Mouse (Mus musculus) left cerebral cortex, adult 8-10 months (tissue): ENCODE measurements around the gene Serhl. TPM values are rescaled to one million over a fixed set of nuclear protein-coding genes. Genes with fewer than 3 reads are reported as not detected.
A peak's percentile ranks its signal among the peaks of the same experiment; 100 is the strongest.
"Not testable (repeated sequence)": the region's sequence is repeated elsewhere in the genome, so short reads cannot be mapped to it uniquely, and the experiment has no call there.

Experiments used
- DNase-seq, 2 experiments: peaks; one replicate each; pipeline ENCODE4 v3.0.0; 2022; ENCODE audit warnings: low spot score in 2 of 2
- total RNA-seq, 4 experiments: library from RNA; stranded (reverse); gene quantifications; 2 replicates each; pipeline ENCODE4 v1.2.4; 2022

Serhl gene
- total RNA-seq, 4 experiments from 2014 or later, result 8.6 to 12.4 (median 10.0) TPM

DNA sequence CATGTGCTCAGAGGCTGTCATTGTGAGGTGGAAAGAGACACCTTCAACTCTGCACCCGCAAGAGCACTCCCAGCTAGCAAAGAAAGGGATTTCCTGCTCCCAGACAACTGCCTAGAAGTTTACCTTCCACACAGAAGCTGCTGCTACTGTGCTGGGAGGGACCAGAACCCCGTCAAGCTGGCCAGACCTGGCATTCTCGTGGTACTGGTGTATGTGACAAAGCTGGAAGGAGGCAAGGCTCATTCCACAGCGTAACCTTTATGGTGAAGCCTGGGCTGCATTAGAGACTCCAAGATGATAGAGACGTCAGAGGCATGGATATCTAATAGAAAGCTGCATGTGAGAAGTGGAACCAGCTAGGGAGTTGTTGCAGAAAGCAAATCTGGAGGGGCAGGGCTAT, 35.3 kb downstream of the Serhl start:
- DNase-seq, result no peak

- DNase-seq, result no peak
Observed at GRCm38 (mm10) chr15:83126582-83126981, 37.3 kb downstream of the Serhl start.

- not testable (repeated sequence) for DNase-seq
Observed at GRCm38 (mm10) chr15:83127037-83127436, 37.7 kb downstream of the Serhl start.

DNA sequence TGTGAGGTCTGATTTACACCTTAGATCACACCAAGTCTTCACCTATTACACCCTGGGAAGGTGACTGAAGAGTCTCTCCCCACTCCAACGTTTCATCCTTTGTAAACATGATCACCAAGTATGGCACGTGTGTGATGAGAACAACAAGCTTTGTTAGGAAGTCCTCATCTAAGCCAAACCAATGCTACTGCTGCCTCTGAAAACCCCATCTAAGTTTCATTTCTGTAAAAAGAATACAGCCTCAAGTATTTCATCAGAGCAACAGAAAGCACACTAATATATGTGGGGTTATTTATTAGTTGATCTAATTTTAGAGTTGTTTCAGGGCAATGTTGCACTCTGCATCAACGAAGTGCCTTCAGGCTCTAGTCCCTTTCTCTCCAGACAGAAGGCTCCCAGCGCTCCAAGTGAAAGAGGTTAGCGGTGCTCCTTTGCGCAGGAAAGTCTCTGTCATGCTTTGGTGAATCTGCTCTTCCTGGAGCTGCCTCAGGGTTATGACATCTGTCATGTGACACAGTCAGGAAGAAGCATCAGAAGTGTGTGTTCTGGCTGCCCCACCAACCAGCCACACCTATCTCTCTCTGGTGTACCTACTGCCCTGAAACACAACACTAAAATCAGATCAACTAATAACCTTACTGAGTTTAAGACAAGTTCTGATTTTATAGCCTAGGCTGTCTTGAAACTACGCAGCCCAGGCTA, 40.4 kb downstream of the Serhl start:
- DNase-seq, result no peak

DNA sequence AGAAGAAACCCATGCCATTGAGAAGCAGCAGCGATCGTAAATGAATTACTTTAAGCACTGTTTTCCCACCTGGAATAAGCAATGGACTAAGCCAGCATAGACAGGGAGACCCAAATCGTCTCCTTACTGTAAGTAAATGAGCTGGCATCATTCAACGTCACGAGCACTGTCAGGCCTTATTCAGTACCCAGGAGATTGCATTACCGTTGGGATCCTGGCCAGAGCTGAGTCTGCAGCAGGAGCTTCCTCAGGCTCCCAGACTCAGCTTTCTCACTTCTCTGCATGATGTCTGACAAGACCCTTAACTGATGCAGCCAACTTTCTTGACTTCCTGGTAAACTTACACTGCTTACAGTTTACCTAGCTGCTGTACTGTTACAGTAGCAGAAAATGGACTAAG, 45.4 kb downstream of the Serhl start:
- DNase-seq, result no peak

DNA sequence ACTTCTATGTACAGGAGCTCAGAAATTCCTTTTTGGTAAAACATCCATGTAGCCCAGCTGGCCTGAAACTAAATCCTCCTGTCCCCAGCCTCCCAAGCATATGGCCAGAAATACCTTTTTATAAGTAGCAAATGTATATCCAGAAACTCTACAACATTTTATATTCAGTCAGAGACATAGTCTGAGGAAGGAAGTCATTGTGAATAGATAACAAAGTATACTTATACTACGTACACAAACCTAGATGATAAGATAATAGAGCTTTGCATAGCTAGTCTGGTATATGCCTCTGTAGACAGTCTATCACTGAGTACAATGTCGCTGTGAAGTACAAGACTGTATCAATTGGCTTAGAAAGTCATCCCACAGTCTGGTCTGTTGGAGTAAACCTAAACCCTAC, 46.3 kb downstream of the Serhl start:
- DNase-seq, result no peak

GRCm38 (mm10) chr15:83142861-83143260, 53.6 kb downstream of the Serhl start:
- no peak for DNase-seq

GRCm38 (mm10) chr15:83145541-83145940, 56.2 kb downstream of the Serhl start:
- DNase-seq, result no peak

DNA sequence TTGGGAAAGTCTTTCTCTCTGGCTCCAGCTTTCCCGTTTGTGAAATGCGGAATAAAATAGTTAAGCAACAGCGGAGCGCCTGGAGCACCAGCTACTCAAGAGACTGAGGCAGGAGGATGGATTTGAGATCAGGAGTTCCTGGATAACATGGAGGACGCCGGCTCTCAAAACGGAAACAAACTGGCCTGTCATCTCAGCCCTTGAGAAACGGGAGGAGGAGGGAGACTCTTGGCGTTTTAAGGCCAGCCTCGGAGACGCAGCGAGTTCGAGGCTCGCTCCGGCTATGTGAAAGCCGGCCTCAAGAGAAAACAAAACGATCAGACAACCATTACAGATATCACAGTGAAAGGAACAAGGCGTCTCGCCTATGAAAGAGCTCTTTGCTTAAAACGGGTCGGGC, 59.1 kb downstream of the Serhl start:
- DNase-seq, result no peak

DNA sequence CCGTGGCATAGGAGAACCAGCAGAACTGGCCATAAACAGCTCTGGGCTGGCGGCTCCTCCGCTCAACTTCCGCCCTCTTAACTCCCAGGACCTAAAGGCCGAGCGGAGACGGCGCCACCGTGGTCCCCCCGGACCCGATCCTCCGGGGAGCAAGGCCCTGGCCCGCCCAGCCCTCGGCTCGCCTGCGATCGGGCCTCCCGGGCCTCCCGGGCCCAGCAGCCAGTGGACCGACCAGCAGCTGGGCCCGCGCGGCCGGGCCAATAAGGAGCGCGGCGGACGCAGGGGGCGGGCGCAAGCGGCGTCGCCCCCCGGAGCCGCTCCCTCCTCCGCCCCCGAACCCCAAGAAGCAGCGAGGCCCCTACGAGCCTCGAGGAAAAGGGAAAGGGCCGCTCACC, 59.5 kb downstream of the Serhl start:
- DNase-seq, result no peak

DNA sequence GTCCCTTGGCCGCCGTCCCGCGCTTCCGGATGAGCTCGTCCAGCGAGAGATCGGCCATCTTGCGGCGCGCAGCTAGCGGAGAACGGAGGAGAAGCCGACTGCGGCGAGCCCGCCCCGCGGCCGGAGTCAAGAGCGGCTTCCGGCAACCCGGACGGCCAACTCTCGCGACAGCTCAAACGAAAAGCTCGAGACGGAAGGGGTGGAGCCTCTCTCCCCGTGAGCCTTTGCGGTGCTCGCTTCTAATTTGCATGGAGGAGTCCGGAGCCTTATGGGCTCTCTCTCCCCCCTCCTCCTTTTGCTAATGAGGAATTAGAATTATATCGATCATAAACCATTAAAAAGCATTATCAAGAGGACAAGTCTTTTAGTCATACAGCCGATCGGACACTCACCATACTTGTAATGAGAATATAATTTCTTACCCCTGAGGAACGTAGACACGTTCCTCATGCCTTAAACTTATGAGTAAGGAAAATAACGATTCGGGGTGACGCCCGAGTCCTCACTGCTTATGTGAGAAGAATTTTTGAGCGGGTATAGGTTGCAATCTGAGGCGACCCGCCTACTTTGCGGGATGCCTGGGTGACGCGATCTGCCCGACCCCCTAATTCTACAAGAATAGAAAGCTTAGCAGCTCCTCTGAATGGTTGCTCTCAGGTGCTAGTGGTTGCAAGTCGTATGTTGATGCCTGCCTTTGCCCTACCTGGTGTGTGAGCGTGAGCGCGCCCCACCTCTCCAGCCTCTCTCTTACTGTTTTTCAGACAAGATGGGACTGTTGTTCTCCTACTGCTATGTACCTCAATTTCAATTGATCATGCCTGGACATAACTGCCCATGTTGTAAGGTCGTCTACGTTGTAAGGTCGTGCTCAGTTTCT, 60.1 kb downstream of the Serhl start, which contains the start of gene Poldip3:
Gene Poldip3 (minus strand): TSS at position 189 of the 877 bp plus-strand sequence.
- DNase-seq, result peak; percentile 97

DNA sequence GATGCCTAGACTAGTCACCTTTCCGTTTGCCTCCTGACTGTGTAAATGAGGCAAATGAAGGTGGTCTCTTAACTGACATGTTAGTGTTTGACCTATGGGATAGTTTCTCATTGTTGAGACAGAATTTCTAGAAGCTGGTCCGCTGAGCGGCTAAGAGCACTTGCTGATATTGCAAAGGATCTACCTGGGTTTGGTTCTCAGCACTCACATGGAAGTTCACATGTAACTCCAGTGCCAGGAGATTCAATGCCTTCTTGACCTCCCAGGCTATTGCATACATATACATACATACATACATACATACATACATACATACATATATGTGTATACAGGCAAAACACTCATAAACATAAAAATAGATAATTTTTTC, 60.8 kb downstream of the Serhl start:
- DNase-seq, result no peak

- no peak for DNase-seq
Observed at GRCm38 (mm10) chr15:83150694-83151093, 61.4 kb downstream of the Serhl start.

GRCm38 (mm10) chr15:83154309-83154708, 65.0 kb downstream of the Serhl start:
- DNase-seq, result no peak

GRCm38 (mm10) chr15:83155672-83156419, 66.5 kb downstream of the Serhl start:
- DNase-seq, result no peak

GRCm38 (mm10) chr15:83156929-83157666, 67.8 kb downstream of the Serhl start:
- DNase-seq, result no peak

DNA sequence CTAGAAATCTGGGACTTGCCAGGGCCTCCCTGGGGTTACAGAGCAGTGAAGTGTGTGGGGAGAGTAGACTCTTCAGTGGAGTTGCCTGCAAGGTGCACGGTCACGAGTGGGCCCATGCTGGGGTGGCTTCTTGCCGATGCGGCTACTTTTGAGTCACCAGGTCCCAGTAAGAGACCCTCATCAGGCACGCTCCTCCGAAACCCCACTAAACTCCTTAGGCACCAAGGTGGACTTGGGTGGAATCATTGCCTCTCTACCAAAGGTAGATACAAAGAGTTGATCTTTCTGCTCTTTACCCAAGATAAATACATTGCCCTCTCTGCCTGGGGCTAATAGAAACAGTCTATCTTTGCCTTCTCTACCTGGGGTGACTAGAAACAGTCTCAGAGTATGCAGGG, 68.4 kb downstream of the Serhl start:
- no peak for DNase-seq

DNA sequence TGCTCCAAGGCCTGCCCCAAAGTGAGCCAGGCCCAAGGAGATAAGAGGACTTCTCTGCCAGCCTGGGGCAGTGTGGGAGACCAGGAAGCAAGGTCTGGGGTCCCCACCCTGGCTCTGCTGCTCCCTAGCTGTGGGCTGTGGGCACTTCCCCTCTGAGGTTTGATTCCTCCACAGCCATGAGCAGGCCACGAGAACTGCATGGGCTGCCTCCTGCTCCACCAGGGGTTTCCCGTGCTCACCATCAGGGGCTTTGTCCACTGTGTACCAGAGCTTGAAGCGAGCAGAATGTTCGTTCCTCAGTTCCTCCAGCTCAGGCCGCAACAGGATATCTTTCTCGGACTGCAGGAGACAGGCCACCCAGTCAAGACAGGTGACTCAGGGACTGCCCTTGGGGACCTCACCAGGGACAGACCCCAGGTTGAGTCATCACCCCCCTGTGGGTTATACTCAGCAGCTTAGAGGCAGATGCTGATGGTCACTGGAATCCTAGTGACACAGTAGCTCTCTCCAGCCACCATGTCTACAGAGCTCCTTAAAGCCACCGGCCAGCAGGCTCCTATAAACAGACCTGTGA, 69.4 kb downstream of the Serhl start:
- DNase-seq, result no peak

DNA sequence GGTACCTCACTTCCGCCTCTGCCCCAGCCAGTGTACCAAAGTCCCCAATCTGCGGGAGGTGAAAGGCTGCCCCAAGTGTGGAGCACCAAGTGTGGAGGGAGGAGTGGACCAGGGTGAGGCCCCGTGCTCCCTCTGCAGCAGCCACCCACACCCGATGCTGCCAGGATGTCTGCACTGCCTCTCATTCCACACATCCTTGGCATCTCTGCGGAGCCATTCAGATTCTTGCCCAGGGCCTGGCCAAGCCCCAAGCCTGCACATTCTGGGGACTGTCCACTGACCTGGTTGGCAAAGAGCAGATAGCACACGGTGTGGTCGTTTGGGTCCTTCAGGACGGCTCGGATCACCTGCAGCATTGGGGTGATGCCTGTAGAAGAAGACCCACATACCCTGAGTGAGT, 70.5 kb downstream of the Serhl start:
- DNase-seq, result no peak

- no peak for DNase-seq
Observed at GRCm38 (mm10) chr15:83160561-83160960, 71.3 kb downstream of the Serhl start.
